Mouse (Mus musculus) megakaryocyte, embryonic 14.5 days (primary cell): ENCODE data around the gene Spast.

Experiments used
- FLI1 ChIP-seq: IDR thresholded peaks from 2 replicates; pipeline ENCODE4 v1.6.1; 2012; ENCODE audit warnings: low read length, inconsistent platforms, mixed read lengths
- GATA1 ChIP-seq: IDR thresholded peaks from 3 replicates; pipeline ENCODE4 v1.6.1; 2012; ENCODE audit warnings: mixed read lengths, low read length, inconsistent platforms, borderline replicate concordance

GRCm38 (mm10) chr17:74296076-74296823 lies 42.5 kb upstream of the Spast start:
- TF ChIP-seq GATA1 (no peak), FLI1 (no peak)
